ENCODE assay signal across 17 mouse cellular contexts in the genomic region with DNA sequence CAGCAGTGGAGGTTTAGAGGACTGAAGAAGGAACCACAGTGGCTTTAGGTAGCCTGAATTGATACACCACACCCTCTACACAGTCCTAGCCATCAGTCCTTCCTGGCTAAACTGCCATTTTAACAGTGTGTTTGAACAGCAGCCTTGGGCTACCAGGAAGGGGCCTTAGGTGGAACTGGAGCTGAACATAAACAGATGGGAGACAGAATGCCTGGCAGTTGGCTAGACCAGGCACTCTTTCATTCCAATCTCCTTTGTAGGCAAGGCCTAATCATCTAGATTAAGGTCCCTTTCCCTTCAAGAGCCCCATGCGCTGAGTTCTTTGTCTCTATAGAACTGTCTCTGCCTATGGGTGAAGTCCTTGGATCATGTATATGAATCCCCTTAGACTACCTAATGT.
"Had no signal": no experiment of that assay in that cellular context is flagged by ENCODE, and none has a peak within 500 bp of the region (broad histone marks: within the 10 kb centered on the region; RNA-seq: fewer than 3 reads in every experiment).

No protein-coding gene starts in this region.

- H3K27ac ChIP-seq: left cerebral cortex, adult 2 months; liver, embryonic 13.5 days; stomach, postnatal 0 days had no signal

- H3K4me1 ChIP-seq: liver, embryonic 13.5 days had no signal

- H3K27me3 ChIP-seq: liver, embryonic 13.5 days had no signal

- H3K4me3 ChIP-seq: left cerebral cortex, adult 2 months; liver, embryonic 13.5 days had no signal

- H3K9me3 ChIP-seq: liver, embryonic 13.5 days had no signal

- H3K9ac ChIP-seq: liver, embryonic 13.5 days had no signal

- DNase-seq: kidney, postnatal 10 days; kidney, postnatal 36 days; layer of hippocampus, postnatal 36 days; liver, embryonic 13.5 days; lung, adult 2 months; lung, postnatal 14 days; lung, postnatal 4 days; midbrain, embryonic 14.5 days; right cerebral cortex, adult 18-20 months; right cerebral cortex, postnatal 14 days; right cerebral cortex, postnatal 4 days; thymus, adult 2 months; thymus, postnatal 14 days; thymus, postnatal 4 days had no signal

- H3K36me3 ChIP-seq: liver, embryonic 13.5 days had no signal

- H3K4me2 ChIP-seq: liver, embryonic 13.5 days; midbrain, embryonic 11.5 days had no signal
